In genomic region chr17:46736160-46736559, GRCm38 (mm10) we compare ENCODE assay signal across 8 mouse cellular contexts. TPM values are rescaled to one million over a fixed set of nuclear protein-coding genes. Genes with fewer than 3 reads are reported as not detected.
DNase-seq lines count a peak whose midpoint lies in the region; ATAC-seq and TF ChIP-seq lines count a peak whose summit lies in the region.

No protein-coding gene starts in this region.

- ATAC-seq in intestine, postnatal 0 days, result no peak
- no peak for ATAC-seq in intestine, embryonic 15.5 days
- 0 out of 2 replicates have a peak, but pooled peaks have one; percentile 19 for ATAC-seq in limb, embryonic 14.5 days (ENCODE audit: low FRiP score, low read depth)

- H3K36me3 ChIP-seq in intestine, postnatal 0 days (ENCODE audit: control insufficient read depth, insufficient read depth), result peaks cover 3% of the 10 kb centered on the region; the same call in 1 of the 2 replicates
- no peaks in the 10 kb centered on the region for H3K36me3 ChIP-seq in intestine, embryonic 15.5 days
- peaks cover 20% of the 10 kb centered on the region for H3K36me3 ChIP-seq in limb, embryonic 14.5 days (ENCODE audit: control insufficient read depth, insufficient read depth, low read length)
- H3K36me3 ChIP-seq in forebrain, embryonic 10.5 days (replicated peaks), result peaks cover 56% of the 10 kb centered on the region

- H3K27ac ChIP-seq in intestine, postnatal 0 days (ENCODE audit: low read depth, low read length), result no peak overlapping the region
- no peak overlapping the region for H3K27ac ChIP-seq in intestine, embryonic 15.5 days
- no peak overlapping the region for H3K27ac ChIP-seq in limb, embryonic 14.5 days (replicated peaks; ENCODE audit: low read depth, low read length)
- no peak overlapping the region for H3K27ac ChIP-seq in forebrain, embryonic 10.5 days

- no peaks in the 10 kb centered on the region for H3K4me1 ChIP-seq in intestine, postnatal 0 days (replicated peaks; ENCODE audit: control insufficient read depth, insufficient read depth, low read length)
- H3K4me1 ChIP-seq in intestine, embryonic 15.5 days (replicated peaks), result no peaks in the 10 kb centered on the region
- no peaks in the 10 kb centered on the region for H3K4me1 ChIP-seq in limb, embryonic 14.5 days (ENCODE audit: control insufficient read depth, insufficient read depth, low read length)
- H3K4me1 ChIP-seq in forebrain, embryonic 10.5 days, result no peaks in the 10 kb centered on the region

- no peaks in the 10 kb centered on the region for H3K9me3 ChIP-seq in intestine, postnatal 0 days (ENCODE audit: control insufficient read depth)
- H3K9me3 ChIP-seq in intestine, embryonic 15.5 days, result no peaks in the 10 kb centered on the region
- no peaks in the 10 kb centered on the region for H3K9me3 ChIP-seq in limb, embryonic 14.5 days (ENCODE audit: control insufficient read depth, low read length)
- no peaks in the 10 kb centered on the region for H3K9me3 ChIP-seq in forebrain, embryonic 10.5 days

- H3K9ac ChIP-seq in intestine, postnatal 0 days (ENCODE audit: low read depth, low read length), result no peak overlapping the region
- no peak overlapping the region for H3K9ac ChIP-seq in intestine, embryonic 15.5 days
- H3K9ac ChIP-seq in limb, embryonic 14.5 days (ENCODE audit: low read depth, low read length, severe bottlenecking), result no peak overlapping the region

- no peak overlapping the region for H3K4me3 ChIP-seq in intestine, postnatal 0 days (ENCODE audit: low read depth, low read length)
- H3K4me3 ChIP-seq in intestine, embryonic 15.5 days (replicated peaks), result no peak overlapping the region
- H3K4me3 ChIP-seq in limb, embryonic 14.5 days (replicated peaks; ENCODE audit: low read length), result no peak overlapping the region
- no peak overlapping the region for H3K4me3 ChIP-seq in forebrain, embryonic 10.5 days

- no peak overlapping the region for H3K4me2 ChIP-seq in intestine, postnatal 0 days (replicated peaks; ENCODE audit: low read depth)
- no peak overlapping the region for H3K4me2 ChIP-seq in intestine, embryonic 15.5 days (replicated peaks)
- H3K4me2 ChIP-seq in limb, embryonic 14.5 days (replicated peaks; ENCODE audit: low read depth, low read length, severe bottlenecking), result no peak overlapping the region

- peak; percentile 65 for TF ChIP-seq CTCF in intestine, postnatal 0 days (IDR thresholded peaks at IDR 0.05; ENCODE audit: low read depth)

- no peaks in the 10 kb centered on the region for H3K27me3 ChIP-seq in intestine, postnatal 0 days (replicated peaks; ENCODE audit: control insufficient read depth, insufficient read depth, low read length)
- H3K27me3 ChIP-seq in intestine, embryonic 15.5 days (replicated peaks), result no peaks in the 10 kb centered on the region
- H3K27me3 ChIP-seq in limb, embryonic 14.5 days (ENCODE audit: control insufficient read depth, insufficient read depth, low read length), result no peaks in the 10 kb centered on the region
- no peaks in the 10 kb centered on the region for H3K27me3 ChIP-seq in forebrain, embryonic 10.5 days (ENCODE audit: poor library complexity, severe bottlenecking)

- TF ChIP-seq POLR2A in limb, embryonic 14.5 days (IDR thresholded peaks at IDR 0.05; ENCODE audit: borderline replicate concordance, extremely low read depth, insufficient read depth, insufficient read length), result no peak

- WGBS in intestine, postnatal 0 days, result 66% methylated on average over 10 of the region's 10 CpGs
- 63% methylated on average over 9 of the region's 10 CpGs for WGBS in intestine, embryonic 15.5 days
- 59% methylated on average over 10 of the region's 10 CpGs for WGBS in limb, embryonic 14.5 days
- WGBS in forebrain, embryonic 10.5 days, result 64% methylated on average over 10 of the region's 10 CpGs

- peak; percentile 34 for DNase-seq in CD4-positive helper T cell, adult 2 months (ENCODE audit: low read depth, low spot score)
- DNase-seq in NIH3T3 (ENCODE audit: low read depth), result peak; percentile 55
- no peak for DNase-seq in limb, embryonic 14.5 days (ENCODE audit: low spot score)
- peak; percentile 31 for DNase-seq in retina, embryonic 14.5 days (ENCODE audit: low spot score)
- DNase-seq in forebrain, embryonic 10.5 days (ENCODE audit: extremely low spot score, low spot score), result no peak
- DNase-seq in right cerebral cortex, postnatal 10 days (ENCODE audit: low spot score in 2 of 2), result no peak

RNA-seq across cellular contexts. Expression of gene Gnmt, which starts 7.2 kb away (rescaled TPM):
- 0.39 and 0.48 TPM in 2 replicates for polyA plus RNA-seq in intestine, postnatal 0 days (2015; fragmentation: Nextera tagmentation; extraction: Ambion mirVana)
- 3.2 and 9.0 TPM in 2 replicates for polyA plus RNA-seq in intestine, embryonic 15.5 days (2015; fragmentation: Nextera tagmentation; extraction: Ambion mirVana)
- polyA plus RNA-seq in limb, embryonic 14.5 days (2012; rRNA removed), result 0.77 and 1.1 TPM in 2 replicates
- 0.46 and 0.78 TPM in 2 replicates for polyA plus RNA-seq in limb, embryonic 14.5 days (2014; fragmentation: Nextera tagmentation; extraction: Ambion mirVana)
- polyA plus RNA-seq in forebrain, embryonic 10.5 days (2016; fragmentation: Nextera tagmentation; extraction: Ambion mirVana), result 0.80 and 0.87 TPM in 2 replicates

RNA-seq across cellular contexts. Expression of gene Cnpy3, which starts 15.9 kb away (rescaled TPM):
- polyA plus RNA-seq in intestine, postnatal 0 days (2015; fragmentation: Nextera tagmentation; extraction: Ambion mirVana), result 32.2 and 35.6 TPM in 2 replicates
- 73.9 and 74.9 TPM in 2 replicates for polyA plus RNA-seq in intestine, embryonic 15.5 days (2015; fragmentation: Nextera tagmentation; extraction: Ambion mirVana)
- polyA plus RNA-seq in limb, embryonic 14.5 days (2012; rRNA removed), result 67.3 and 68.2 TPM in 2 replicates
- polyA plus RNA-seq in limb, embryonic 14.5 days (2014; fragmentation: Nextera tagmentation; extraction: Ambion mirVana), result 64.0 and 69.3 TPM in 2 replicates
- polyA plus RNA-seq in forebrain, embryonic 10.5 days (2016; fragmentation: Nextera tagmentation; extraction: Ambion mirVana), result 71.8 and 71.9 TPM in 2 replicates

RNA-seq across cellular contexts. Expression of gene Pex6, which starts 24.9 kb away (rescaled TPM):
- polyA plus RNA-seq in intestine, postnatal 0 days (2015; fragmentation: Nextera tagmentation; extraction: Ambion mirVana), result 10.4 and 11.5 TPM in 2 replicates
- 22.6 and 24.8 TPM in 2 replicates for polyA plus RNA-seq in intestine, embryonic 15.5 days (2015; fragmentation: Nextera tagmentation; extraction: Ambion mirVana)
- 56.4 and 77.8 TPM in 2 replicates for polyA plus RNA-seq in limb, embryonic 14.5 days (2012; rRNA removed)
- 24.2 and 32.2 TPM in 2 replicates for polyA plus RNA-seq in limb, embryonic 14.5 days (2014; fragmentation: Nextera tagmentation; extraction: Ambion mirVana)
- 19.6 and 20.2 TPM in 2 replicates for polyA plus RNA-seq in forebrain, embryonic 10.5 days (2016; fragmentation: Nextera tagmentation; extraction: Ambion mirVana)

RNA-seq across cellular contexts. Expression of gene Ptcra, which starts 27.4 kb away (rescaled TPM):
- polyA plus RNA-seq in intestine, postnatal 0 days (2015; fragmentation: Nextera tagmentation; extraction: Ambion mirVana), result 0.24 and 0.33 TPM in 2 replicates
- 0.40 and 0.56 TPM in 2 replicates for polyA plus RNA-seq in intestine, embryonic 15.5 days (2015; fragmentation: Nextera tagmentation; extraction: Ambion mirVana)
- 0.20 and 0.30 TPM in 2 replicates for polyA plus RNA-seq in limb, embryonic 14.5 days (2012; rRNA removed)
- polyA plus RNA-seq in limb, embryonic 14.5 days (2014; fragmentation: Nextera tagmentation; extraction: Ambion mirVana), result 0.19 and 0.57 TPM in 2 replicates
- polyA plus RNA-seq in forebrain, embryonic 10.5 days (2016; fragmentation: Nextera tagmentation; extraction: Ambion mirVana), result 0.55 and 1.00 TPM in 2 replicates

RNA-seq across cellular contexts. Expression of gene Ppp2r5d, which starts 31.2 kb away (rescaled TPM):
- polyA plus RNA-seq in intestine, postnatal 0 days (2015; fragmentation: Nextera tagmentation; extraction: Ambion mirVana), result 25.9 and 26.5 TPM in 2 replicates
- polyA plus RNA-seq in intestine, embryonic 15.5 days (2015; fragmentation: Nextera tagmentation; extraction: Ambion mirVana), result 71.8 and 79.9 TPM in 2 replicates
- 115 and 119 TPM in 2 replicates for polyA plus RNA-seq in limb, embryonic 14.5 days (2012; rRNA removed)
- 83.2 and 88.7 TPM in 2 replicates for polyA plus RNA-seq in limb, embryonic 14.5 days (2014; fragmentation: Nextera tagmentation; extraction: Ambion mirVana)
- 144 and 154 TPM in 2 replicates for polyA plus RNA-seq in forebrain, embryonic 10.5 days (2016; fragmentation: Nextera tagmentation; extraction: Ambion mirVana)

Comparison
In these comparisons a context has a peak if more than half of its experiments do, and no peak if none do; other contexts are left out.
1. DNase-seq: peak in CD4-positive helper T cell, adult 2 months (single experiment), NIH3T3 (single experiment) and retina, embryonic 14.5 days (single experiment); none in limb, embryonic 14.5 days (single experiment), forebrain, embryonic 10.5 days (single experiment) and right cerebral cortex, postnatal 10 days (0 of 2).